Mouse (Mus musculus): ENCODE measurements at regions not wholly inside any gene's neighbourhood (a gene's known extent, or its start where the extent isn't known, plus 50 kb on each side); places are given as distances from the start of the nearest gene placed in this dataset.

DNA sequence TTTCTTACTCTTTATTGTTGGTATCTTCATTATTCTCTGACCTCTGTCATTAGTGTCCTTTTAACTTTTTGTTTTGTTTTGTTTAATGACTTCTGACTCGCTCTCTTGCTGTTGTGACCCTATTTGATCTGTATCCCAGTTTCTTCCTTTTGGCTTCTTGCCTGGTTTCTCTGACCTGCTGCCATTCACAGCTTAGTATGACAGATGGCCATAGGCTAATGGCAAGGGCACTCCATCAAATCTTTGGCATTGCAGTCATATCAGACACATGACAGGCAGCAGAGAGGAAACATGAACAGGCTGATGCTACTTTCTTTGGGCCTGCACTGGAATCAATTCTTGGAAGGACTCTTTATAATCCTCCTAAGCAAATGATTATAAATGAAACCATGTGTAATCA, 106.3 kb upstream of the Man1a start:
- TF ChIP-seq CTCF (IDR thresholded peaks at IDR 0.05; ENCODE audit: extremely low read depth, insufficient read length, insufficient replicate concordance, low read depth, low read length) (no peak), POLR2A (IDR thresholded peaks at IDR 0.05; ENCODE audit: low read depth, low read length) (no peak)

Data from small intestine, adult 2 months (tissue).